Mouse (Mus musculus) spleen, adult 2 months (tissue): ENCODE measurements around the gene Cyb5d1.

ENCODE experiments used
- CTCF ChIP-seq: fragments of 200-500 bp; IDR thresholded peaks from 2 replicates; pipeline ENCODE4 v1.5.1; 2011; ENCODE audit warnings: mild to moderate bottlenecking, inconsistent platforms; ENCODE audit not compliant: insufficient read depth, insufficient read length, insufficient replicate concordance; ENCODE audit errors: extremely low read depth
- POLR2A ChIP-seq: fragments of 200-500 bp; IDR thresholded peaks from 2 replicates; pipeline ENCODE4 v1.6.1; 2011; ENCODE audit warnings: low read depth, low read length, inconsistent platforms

GRCm38 (mm10) chr11:69382478-69383105 lies 12.8 kb downstream of the Cyb5d1 start:
- TF ChIP-seq CTCF (no peak), POLR2A (no peak)
